Mouse (Mus musculus) thymus, adult 2 months (tissue): ENCODE data around the gene Ubr2.

Source experiments
- CTCF ChIP-seq: fragments of 200-500 bp; IDR thresholded peaks from 2 replicates; pipeline ENCODE4 v1.5.1; 2012; ENCODE audit warnings: mild to moderate bottlenecking, control low read depth, low read length, moderate library complexity, borderline replicate concordance; ENCODE audit not compliant: control insufficient read depth, poor library complexity, insufficient read depth; ENCODE audit errors: extremely low read depth
- POLR2A ChIP-seq: fragments of 200-500 bp; IDR thresholded peaks from 2 replicates; pipeline ENCODE4 v1.6.1; 2012; ENCODE audit warnings: mild to moderate bottlenecking, low read length, control low read depth, moderate library complexity; ENCODE audit not compliant: control insufficient read depth, poor library complexity, insufficient read depth; ENCODE audit errors: extremely low read depth

DNA sequence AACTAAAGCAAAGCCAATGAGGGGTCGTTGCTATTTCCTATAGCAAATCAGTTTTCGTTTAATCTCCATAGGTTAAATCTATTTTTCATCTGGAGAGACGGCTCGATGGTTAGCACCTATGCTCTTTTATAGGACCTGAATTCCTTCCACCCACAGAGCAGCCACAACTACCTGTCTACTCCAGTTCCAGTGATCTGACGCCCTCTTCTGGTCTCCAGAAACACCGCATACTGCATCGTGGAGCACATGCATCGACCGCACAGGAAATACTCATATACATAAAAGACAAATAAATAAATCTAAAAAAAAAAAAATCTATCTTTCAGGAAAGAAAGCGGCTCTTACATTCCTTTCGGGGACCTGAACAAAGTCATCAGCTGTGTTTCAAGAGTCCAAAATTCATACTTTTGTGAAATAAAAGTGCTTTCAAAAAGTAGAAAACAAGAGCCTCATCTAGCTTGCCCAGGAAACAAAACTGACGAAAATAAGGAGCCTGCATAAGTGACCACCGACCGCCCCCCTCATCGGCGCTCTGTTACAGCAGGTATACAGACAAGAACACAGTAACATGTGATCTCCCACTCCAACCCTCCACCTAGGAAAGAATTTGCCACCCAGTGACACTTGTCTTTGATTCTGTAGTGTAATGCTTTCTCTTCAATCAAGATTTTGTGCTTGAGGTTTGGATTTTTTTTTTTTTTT lies 121.7 kb downstream of the Ubr2 start:
- TF ChIP-seq CTCF: no peak
- TF ChIP-seq POLR2A: no peak
